Mouse (Mus musculus) liver, embryonic 14.5 days (tissue): ENCODE results near the gene Kcnn1. TPM values are rescaled to one million over a fixed set of nuclear protein-coding genes. Genes with fewer than 3 reads are reported as not detected.

ENCODE experiments used
- ATAC-seq: fragments of 200-750 bp; cut with Nextera tagmentation; 2 replicates; pipeline ENCODE4 v1.8.0; 2017; ENCODE audit warnings: moderate number of reproducible peaks, mild to moderate bottlenecking, moderate library complexity; ENCODE audit not compliant: insufficient read depth
- DNase-seq, 3 experiments: peaks; one replicate each; pipeline ENCODE4 v3.0.0-alpha.2; 2012 to 2013; ENCODE audit warnings: low read depth in 3 of 3, low spot score in 3 of 3
- H3K27ac ChIP-seq: fragments of 300-500 bp; sonication (generic); 2 replicates; pipeline ENCODE4 v1.5.1; 2014; ENCODE audit warnings: moderate library complexity, mild to moderate bottlenecking, control low read depth, inconsistent platforms
- H3K27me3 ChIP-seq: fragments of 300-500 bp; sonication (generic); 2 replicates; pipeline ENCODE4 v1.6.1; 2014; ENCODE audit warnings: mild to moderate bottlenecking, low read length, moderate library complexity; ENCODE audit not compliant: control insufficient read depth, insufficient read depth
- H3K36me3 ChIP-seq: fragments of 300-500 bp; sonication (generic); replicated peaks from 2 replicates; pipeline ENCODE4 v1.6.1; 2014; ENCODE audit warnings: low read depth; ENCODE audit not compliant: control insufficient read depth, insufficient read depth
- H3K4me1 ChIP-seq, 2 experiments: fragments of 200-500 bp in 1 of 2; fragments of 300-500 bp in 1 of 2; sonication (generic) in 1 of 2; replicated peaks; 2 replicates each; pipeline ENCODE4 v1.6.1; 2012 to 2014; ENCODE audit warnings: antibody characterized with exemption in 1 of 2, inconsistent platforms in 1 of 2, low read length in 1 of 2; ENCODE audit not compliant: control insufficient read depth in 2 of 2, insufficient read depth in 2 of 2
- H3K4me2 ChIP-seq: fragments of 300-500 bp; sonication (generic); 2 replicates; pipeline ENCODE4 v1.6.1; 2014; ENCODE audit warnings: low read depth, mild to moderate bottlenecking, control low read depth, moderate library complexity
- H3K4me3 ChIP-seq, 2 experiments: fragments of 200-500 bp in 1 of 2; fragments of 300-500 bp in 1 of 2; sonication (generic) in 1 of 2; 2 replicates each; pipeline ENCODE4 v1.5.1; 2012 to 2014; ENCODE audit warnings: low read depth in 2 of 2, low read length in 2 of 2, mild to moderate bottlenecking in 2 of 2, control low read depth in 1 of 2, inconsistent platforms in 1 of 2, moderate library complexity in 1 of 2; ENCODE audit not compliant: insufficient read depth in 1 of 2
- H3K9ac ChIP-seq: fragments of 300-500 bp; sonication (generic); replicated peaks from 2 replicates; pipeline ENCODE4 v1.6.1; 2014; ENCODE audit warnings: mild to moderate bottlenecking, control low read depth, moderate library complexity
- H3K9me3 ChIP-seq: fragments of 300-500 bp; sonication (generic); 2 replicates; pipeline ENCODE4 v1.6.1; 2016; ENCODE audit warnings: low read length, mixed read lengths; ENCODE audit not compliant: control insufficient read depth
- CTCF ChIP-seq: IDR thresholded peaks from 2 replicates; pipeline ENCODE4 v1.5.1; 2016; ENCODE audit warnings: antibody characterized with exemption, low read depth, control low read depth
- EP300 ChIP-seq: IDR thresholded peaks from 2 replicates; pipeline ENCODE4 v1.6.1; 2016; ENCODE audit warnings: antibody characterized with exemption, low read depth
- WGBS: fragments of 180-500 bp; shearing (Covaris S2); extraction: QIAGEN DNeasy Blood & Tissue Kit; methylation state at CpG from one replicate; pipeline ENCODE4 v1.1.7; 2014; ENCODE audit not compliant: insufficient replicate concordance; 5-methylcytosine and 5-hydroxymethylcytosine counted together
- polyA plus RNA-seq, 2 experiments: library from polyadenylated mRNA; depleted of rRNA in 1 of 2; stranded (reverse) in 1 of 2; unstranded in 1 of 2; fragments of >200 nt; fragmentation: Nextera tagmentation in 1 of 2; extraction: Ambion mirVana in 1 of 2; gene quantifications; 2 replicates each; pipeline versions ENCODE4 v1.2.1 to v1.2.3; 2012 to 2014

Kcnn1 gene
- polyA plus RNA-seq, 2 experiments = 0.17 to 0.27 TPM

GRCm38 (mm10) chr8:70806541-70806940, 56.5 kb downstream of the Kcnn1 start:
- Histone ChIP-seq H3K4me1 (peaks cover 23 to 34% of the 10 kb centered on the region in 2 experiments), H3K27ac (peak overlapping the region; percentile 20; the same call in 1 of the 2 replicates), H3K9ac (no peak overlapping the region; the same call in 1 of the 2 replicates), H3K9me3 (no peaks in the 10 kb centered on the region), H3K4me2 (peak overlapping the region; percentile 20; the same call in 1 of the 2 replicates), H3K4me3 (no peak overlapping the region), H3K36me3 (no peaks in the 10 kb centered on the region), H3K27me3 (no peaks in the 10 kb centered on the region)
- ATAC-seq = no peak
- 20% methylated on average over 4 of the region's 4 CpGs for WGBS
- no peak for DNase-seq
- TF ChIP-seq CTCF (no peak), EP300 (no peak)

- Histone ChIP-seq H3K9me3 (no peaks in the 10 kb centered on the region), H3K9ac (peak within 1 kb of the TSS; percentile 59), H3K4me3 (peak within 1 kb of the TSS; percentile 55 to 68), H3K36me3 (no peaks in the 10 kb centered on the region), H3K27ac (peak within 1 kb of the TSS; percentile 37), H3K4me2 (peak within 1 kb of the TSS; percentile 96), H3K27me3 (peaks cover 10% of the 10 kb centered on the region), H3K4me1 (peaks cover 23 to 34% of the 10 kb centered on the region in 2 experiments)
- peak; percentile 85 for ATAC-seq
- TF ChIP-seq CTCF = no peak
- WGBS = under 1% methylated on average over 45 of the region's 45 CpGs
- peak; percentile 65 to 68 (median 67) for DNase-seq
These were observed 58.4 kb downstream of the Kcnn1 start, which contains the start of gene Mast3 for GRCm38 (mm10) chr8:70804481-70805206. Gene Mast3, minus strand, starts transcription at chr8:70805054.

DNA sequence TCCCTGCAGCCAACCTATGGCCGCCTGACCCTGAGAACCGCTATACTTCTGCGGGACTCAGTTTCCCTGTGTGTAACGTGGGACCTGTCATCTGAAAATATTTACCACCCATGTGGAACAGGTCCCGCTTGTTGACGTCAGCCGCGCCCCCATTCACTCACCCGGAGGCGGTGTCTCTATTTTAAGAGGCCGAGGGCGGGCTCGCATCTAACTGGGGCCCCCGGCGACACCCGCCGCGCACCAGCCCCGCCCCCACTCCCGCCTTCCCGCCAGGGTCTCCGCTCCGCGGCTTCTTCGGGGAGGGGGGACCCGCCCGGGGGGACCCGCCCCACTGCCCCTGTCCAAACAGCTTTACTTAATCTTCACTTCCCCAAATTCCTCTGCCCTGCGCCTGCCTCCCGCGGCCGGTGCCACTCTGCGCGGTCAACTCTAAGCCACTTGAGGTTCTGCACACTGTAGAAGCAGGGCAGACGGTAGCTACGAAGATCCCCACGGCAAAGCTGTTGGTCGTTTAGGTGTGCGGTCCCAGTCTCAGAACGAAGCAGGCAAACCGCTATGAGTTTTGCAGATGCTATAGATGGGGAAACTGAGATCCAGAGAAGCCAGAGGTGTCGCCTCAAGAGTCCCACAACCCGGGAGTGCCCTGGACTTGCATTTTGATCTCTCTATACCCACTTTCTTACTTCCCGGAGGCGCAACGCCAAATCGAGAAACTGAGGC, 59.1 kb downstream of the Kcnn1 start:
- Histone ChIP-seq H3K27ac (peak overlapping the region; percentile 37), H3K4me2 (peak overlapping the region; percentile 96), H3K27me3 (peaks cover 17% of the 10 kb centered on the region), H3K9ac (peak overlapping the region; percentile 59), H3K4me1 (peaks cover 23 to 34% of the 10 kb centered on the region in 2 experiments), H3K36me3 (no peaks in the 10 kb centered on the region), H3K9me3 (no peaks in the 10 kb centered on the region), H3K4me3 (peak overlapping the region; percentile 55 to 68)
- peak in 1 of 3 experiments; percentile 36 for DNase-seq
- under 1% methylated on average over 46 of the region's 47 CpGs for WGBS
- ATAC-seq = peak; percentile 50
- TF ChIP-seq CTCF (no peak), EP300 (no peak)

- Histone ChIP-seq H3K4me2 (peak overlapping the region; percentile 96), H3K4me1 (peaks cover 23 to 34% of the 10 kb centered on the region in 2 experiments), H3K27me3 (peaks cover 27% of the 10 kb centered on the region), H3K36me3 (no peaks in the 10 kb centered on the region), H3K9ac (peak overlapping the region; percentile 59; the same call in 1 of the 2 replicates), H3K27ac (no peak overlapping the region), H3K9me3 (no peaks in the 10 kb centered on the region), H3K4me3 (peak overlapping the region in 1 of 2 experiments; percentile 55; a peak in 2 of 4 replicates)
- no peak for TF ChIP-seq EP300
- TF ChIP-seq CTCF = no peak
- WGBS = 64% methylated on average over 11 of the region's 11 CpGs
- ATAC-seq (no peak), DNase-seq (no peak)
These were observed 60.1 kb downstream of the Kcnn1 start for GRCm38 (mm10) chr8:70802786-70803510.
